8 mouse cellular contexts compared by ENCODE assay signal in the genomic region with DNA sequence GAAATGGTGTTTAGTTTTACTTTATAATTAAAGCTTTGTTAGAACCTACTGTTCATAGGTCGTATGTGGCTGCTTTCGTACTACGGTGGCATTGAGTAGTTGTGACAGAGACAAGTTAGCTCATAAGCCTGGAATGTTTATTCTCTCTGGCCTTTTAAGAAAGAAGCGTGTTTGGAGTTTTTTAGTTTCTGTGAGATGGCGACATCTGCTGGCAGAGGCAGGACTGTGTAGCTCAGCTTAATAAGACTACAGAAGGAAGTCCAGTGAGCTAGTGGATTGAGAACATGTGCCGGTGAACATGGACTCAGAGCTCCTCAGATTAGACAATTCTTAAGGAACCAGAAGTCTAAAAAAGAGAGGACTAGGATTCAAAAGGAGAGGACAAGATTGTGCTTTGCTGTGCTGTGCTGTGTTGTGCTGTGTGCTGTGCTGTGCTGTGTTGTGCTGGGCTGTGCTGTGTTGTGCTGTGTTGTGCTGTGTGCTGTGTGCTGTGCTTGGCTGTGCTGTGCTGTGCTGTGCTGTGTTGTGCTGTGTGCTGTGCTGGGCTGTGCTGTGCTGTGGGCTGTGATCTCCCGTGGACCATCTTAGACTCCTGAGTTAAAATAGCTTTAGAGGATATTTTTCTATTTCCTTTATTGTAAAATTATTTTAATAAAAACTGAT. TPM values are rescaled to one million over a fixed set of nuclear protein-coding genes. Genes with fewer than 3 reads are reported as not detected.
DNase-seq lines count a peak whose midpoint lies in the region; ATAC-seq and TF ChIP-seq lines count a peak whose summit lies in the region.

No protein-coding gene starts in this region.

- peak; percentile 90 for TF ChIP-seq CTCF in kidney, postnatal 0 days (IDR thresholded peaks at IDR 0.05; ENCODE audit: low read depth)
- TF ChIP-seq CTCF in liver, adult 2 months (IDR thresholded peaks at IDR 0.05; ENCODE audit: low read depth, low read length) = peak; percentile 64

- peaks cover 79% of the 10 kb centered on the region for H3K36me3 ChIP-seq in forebrain, embryonic 10.5 days (replicated peaks)
- H3K36me3 ChIP-seq in heart, embryonic 14.5 days (ENCODE audit: control insufficient read depth, insufficient read depth, low read length) = peaks cover 44% of the 10 kb centered on the region
- 0 out of 2 replicates have a peak, but pooled peaks cover 10% of the 10 kb centered on the region for H3K36me3 ChIP-seq in kidney, postnatal 0 days (ENCODE audit: insufficient read depth, low read length)
- peaks cover 1% of the 10 kb centered on the region; the same call in 1 of the 2 replicates for H3K36me3 ChIP-seq in liver, adult 2 months (ENCODE audit: control insufficient read depth, insufficient read depth, low read length)
- H3K36me3 ChIP-seq in stomach, embryonic 15.5 days = peaks cover 5% of the 10 kb centered on the region; the same call in 1 of the 2 replicates

- peak; percentile 62 for DNase-seq in CD4-positive helper T cell, adult 2 months (ENCODE audit: low read depth, low spot score)
- peak; percentile 51 for DNase-seq in brain, embryonic 18.5 days (ENCODE audit: low read depth, low spot score)
- peak; percentile 69 for DNase-seq in forebrain, embryonic 10.5 days (ENCODE audit: extremely low spot score, low spot score)
- peak; percentile 95 for DNase-seq in kidney, postnatal 0 days (ENCODE audit: low spot score)
- peak; percentile 71 for DNase-seq in liver, adult 2 months (ENCODE audit: extremely low read depth, low read depth, low spot score)
- DNase-seq in natural killer cell, adult 2 months (ENCODE audit: low spot score in 2 of 2) = peak; percentile 42 to 55

- peak; percentile 43; the same call in 1 of the 2 replicates for ATAC-seq in heart, embryonic 14.5 days (ENCODE audit: insufficient number of reproducible peaks, insufficient read depth, low FRiP score, low read depth)
- ATAC-seq in kidney, postnatal 0 days (replicated peaks; ENCODE audit: low FRiP score, low read depth) = peak; percentile 57
- peak; percentile 72 for ATAC-seq in stomach, embryonic 15.5 days (ENCODE audit: insufficient read depth, low FRiP score, low read depth)

- no peak overlapping the region for H3K9ac ChIP-seq in heart, embryonic 14.5 days (ENCODE audit: low read length)
- H3K9ac ChIP-seq in kidney, postnatal 0 days (ENCODE audit: low read depth, low read length) = no peak overlapping the region
- no peak overlapping the region for H3K9ac ChIP-seq in liver, adult 2 months (ENCODE audit: low read depth, low read length)
- no peak overlapping the region for H3K9ac ChIP-seq in stomach, embryonic 15.5 days

- H3K4me2 ChIP-seq in heart, embryonic 14.5 days (ENCODE audit: low read length) = peak overlapping the region; percentile 13; the same call in 1 of the 2 replicates
- no peak overlapping the region for H3K4me2 ChIP-seq in kidney, postnatal 0 days (ENCODE audit: low read length)
- no peak overlapping the region for H3K4me2 ChIP-seq in stomach, embryonic 15.5 days

- 0 out of 2 replicates have a peak, but pooled peaks cover 5% of the 10 kb centered on the region for H3K4me1 ChIP-seq in forebrain, embryonic 10.5 days
- H3K4me1 ChIP-seq in heart, embryonic 14.5 days (ENCODE audit: control insufficient read depth in 2 of 2, insufficient read depth in 2 of 2, low read length in 2 of 2) = peaks cover 0 to 5% of the 10 kb centered on the region in 2 experiments; a peak in 2 of 4 replicates
- H3K4me1 ChIP-seq in kidney, postnatal 0 days (replicated peaks; ENCODE audit: insufficient read depth, low read length) = no peaks in the 10 kb centered on the region
- H3K4me1 ChIP-seq in liver, adult 2 months (ENCODE audit: control insufficient read depth, insufficient read depth, low read length) = no peaks in the 10 kb centered on the region
- no peaks in the 10 kb centered on the region for H3K4me1 ChIP-seq in stomach, embryonic 15.5 days

- H3K79me2 ChIP-seq in liver, adult 2 months (ENCODE audit: control insufficient read depth, insufficient read depth, low read length) = no peaks in the 10 kb centered on the region

- H3K9me3 ChIP-seq in forebrain, embryonic 10.5 days = no peaks in the 10 kb centered on the region
- H3K9me3 ChIP-seq in heart, embryonic 14.5 days (ENCODE audit: control insufficient read depth, low read length) = no peaks in the 10 kb centered on the region
- H3K9me3 ChIP-seq in kidney, postnatal 0 days (replicated peaks; ENCODE audit: low read length) = no peaks in the 10 kb centered on the region
- no peaks in the 10 kb centered on the region for H3K9me3 ChIP-seq in stomach, embryonic 15.5 days

- H3K27ac ChIP-seq in forebrain, embryonic 10.5 days = no peak overlapping the region
- no peak overlapping the region for H3K27ac ChIP-seq in heart, embryonic 14.5 days (replicated peaks in 1 of 2; ENCODE audit: control insufficient read depth in 1 of 2, insufficient read depth in 1 of 2, low read depth in 2 of 2, low read length in 2 of 2)
- H3K27ac ChIP-seq in kidney, postnatal 0 days = no peak overlapping the region
- no peak overlapping the region for H3K27ac ChIP-seq in liver, adult 2 months (replicated peaks; ENCODE audit: insufficient read depth, low read depth, low read length)
- no peak overlapping the region for H3K27ac ChIP-seq in stomach, embryonic 15.5 days

- H3K27me3 ChIP-seq in forebrain, embryonic 10.5 days (ENCODE audit: poor library complexity, severe bottlenecking) = no peaks in the 10 kb centered on the region
- no peaks in the 10 kb centered on the region for H3K27me3 ChIP-seq in heart, embryonic 14.5 days (ENCODE audit: control insufficient read depth, insufficient read depth, low read length)
- H3K27me3 ChIP-seq in kidney, postnatal 0 days (ENCODE audit: insufficient read depth, low read length) = no peaks in the 10 kb centered on the region
- H3K27me3 ChIP-seq in liver, adult 2 months (ENCODE audit: control insufficient read depth, insufficient read depth, low read length) = no peaks in the 10 kb centered on the region
- H3K27me3 ChIP-seq in stomach, embryonic 15.5 days (replicated peaks) = no peaks in the 10 kb centered on the region

- TF ChIP-seq POLR2A in liver, adult 2 months (IDR thresholded peaks at IDR 0.05; ENCODE audit: extremely low read depth, insufficient read depth, low read length) = no peak

- WGBS in forebrain, embryonic 10.5 days = 41% methylated on average over 7 of the region's 7 CpGs
- 17% methylated on average over 7 of the region's 7 CpGs for WGBS in heart, embryonic 14.5 days
- WGBS in kidney, postnatal 0 days = 18% methylated on average over 7 of the region's 7 CpGs
- 18% methylated on average over 7 of the region's 7 CpGs for WGBS in liver, adult 2 months
- WGBS in stomach, embryonic 15.5 days = 17% methylated on average over 7 of the region's 7 CpGs

- H3K4me3 ChIP-seq in forebrain, embryonic 10.5 days = no peak overlapping the region
- H3K4me3 ChIP-seq in heart, embryonic 14.5 days (ENCODE audit: control insufficient read depth in 1 of 2, insufficient read depth in 1 of 2, low read depth in 1 of 2, low read length in 2 of 2) = no peak overlapping the region
- H3K4me3 ChIP-seq in kidney, postnatal 0 days (replicated peaks; ENCODE audit: low read depth, low read length) = no peak overlapping the region
- no peak overlapping the region for H3K4me3 ChIP-seq in liver, adult 2 months (ENCODE audit: insufficient read depth, low read depth, low read length)
- H3K4me3 ChIP-seq in stomach, embryonic 15.5 days (replicated peaks) = no peak overlapping the region

RNA-seq across cellular contexts. Expression of a gene that starts 9.9 kb away (rescaled TPM):
- 11.5 and 12.2 TPM in 2 replicates for polyA plus RNA-seq in forebrain, embryonic 10.5 days (2016; fragmentation: Nextera tagmentation; extraction: Ambion mirVana)
- polyA plus RNA-seq in heart, embryonic 14.5 days (2014; fragmentation: Nextera tagmentation; extraction: Ambion mirVana) = 6.2 and 6.6 TPM in 2 replicates
- polyA plus RNA-seq in kidney, postnatal 0 days (2015; fragmentation: Nextera tagmentation; extraction: Ambion mirVana) = 4.0 and 4.4 TPM in 2 replicates
- total RNA-seq in liver, adult 2 months (2014; rRNA removed) = 1.2 and 1.3 TPM in 2 replicates
- 0.24 and 0.28 TPM in 2 replicates for polyA plus RNA-seq in liver, adult 2 months (2012; rRNA removed)
- 5.2 and 6.5 TPM in 2 replicates for polyA plus RNA-seq in stomach, embryonic 15.5 days (2015; fragmentation: Nextera tagmentation; extraction: Ambion mirVana)

RNA-seq across cellular contexts. Expression of a gene that starts 44.7 kb away (rescaled TPM):
- polyA plus RNA-seq in forebrain, embryonic 10.5 days (2016; fragmentation: Nextera tagmentation; extraction: Ambion mirVana) = 3.8 and 5.1 TPM in 2 replicates
- 5.3 and 8.5 TPM in 2 replicates for polyA plus RNA-seq in heart, embryonic 14.5 days (2014; fragmentation: Nextera tagmentation; extraction: Ambion mirVana)
- 67.3 and 68.5 TPM in 2 replicates for polyA plus RNA-seq in kidney, postnatal 0 days (2015; fragmentation: Nextera tagmentation; extraction: Ambion mirVana)
- total RNA-seq in liver, adult 2 months (2014; rRNA removed) = 26.3 and 33.0 TPM in 2 replicates
- polyA plus RNA-seq in liver, adult 2 months (2012; rRNA removed) = 34.4 and 37.7 TPM in 2 replicates
- polyA plus RNA-seq in stomach, embryonic 15.5 days (2015; fragmentation: Nextera tagmentation; extraction: Ambion mirVana) = 309 and 311 TPM in 2 replicates

RNA-seq across cellular contexts. Expression of a gene that starts 50.6 kb away (rescaled TPM):
- not detected in 2 replicates for polyA plus RNA-seq in forebrain, embryonic 10.5 days (2016; fragmentation: Nextera tagmentation; extraction: Ambion mirVana)
- 0.47 and 0.62 TPM in 2 replicates for polyA plus RNA-seq in heart, embryonic 14.5 days (2014; fragmentation: Nextera tagmentation; extraction: Ambion mirVana)
- polyA plus RNA-seq in kidney, postnatal 0 days (2015; fragmentation: Nextera tagmentation; extraction: Ambion mirVana) = not detected in 2 replicates
- not detected in 2 replicates for total RNA-seq in liver, adult 2 months (2014; rRNA removed)
- polyA plus RNA-seq in liver, adult 2 months (2012; rRNA removed) = not detected in 2 replicates
- not detected in 2 replicates for polyA plus RNA-seq in stomach, embryonic 15.5 days (2015; fragmentation: Nextera tagmentation; extraction: Ambion mirVana)
